Mouse (Mus musculus) adrenal gland (tissue): ENCODE data around the gene Gm5269.

Experiments used
- intact Hi-C: fragments of 180-260 bp; cut with DNase I; formaldehyde crosslinking; loops from one replicate; pipeline ENCODE4 v1.15.1; 2025

The Gm5269 gene

DNA sequence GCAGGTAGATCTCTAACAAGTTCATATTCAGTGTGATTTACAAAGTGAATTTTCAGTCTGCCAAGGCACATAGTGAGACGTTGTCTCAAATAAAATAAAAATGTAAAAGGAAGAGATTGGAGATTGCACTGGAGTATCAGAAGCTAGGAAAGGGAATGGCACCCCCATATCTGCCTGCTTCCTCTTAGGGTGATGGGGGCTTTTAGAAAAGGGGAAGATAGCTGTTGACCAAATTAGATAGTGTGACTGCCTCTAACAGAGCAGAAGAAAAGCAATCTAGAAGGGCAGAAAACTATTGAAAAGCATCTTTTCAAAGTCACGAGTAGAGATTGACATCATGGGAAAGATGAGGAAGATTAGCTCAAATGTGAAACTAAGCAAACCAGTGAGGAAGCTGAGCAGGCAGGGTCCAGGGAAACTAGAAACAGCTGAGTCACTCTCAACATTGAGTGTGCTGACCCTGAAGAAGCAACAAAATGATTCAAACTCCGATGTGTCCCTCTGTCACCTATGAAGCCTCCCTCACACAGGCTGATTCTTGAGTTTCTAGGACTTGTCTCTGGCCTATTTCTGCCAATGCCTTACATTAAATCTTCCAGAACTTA is 8.7 kb downstream of the Gm5269 start:
- intact Hi-C loops, result no loop called here

DNA sequence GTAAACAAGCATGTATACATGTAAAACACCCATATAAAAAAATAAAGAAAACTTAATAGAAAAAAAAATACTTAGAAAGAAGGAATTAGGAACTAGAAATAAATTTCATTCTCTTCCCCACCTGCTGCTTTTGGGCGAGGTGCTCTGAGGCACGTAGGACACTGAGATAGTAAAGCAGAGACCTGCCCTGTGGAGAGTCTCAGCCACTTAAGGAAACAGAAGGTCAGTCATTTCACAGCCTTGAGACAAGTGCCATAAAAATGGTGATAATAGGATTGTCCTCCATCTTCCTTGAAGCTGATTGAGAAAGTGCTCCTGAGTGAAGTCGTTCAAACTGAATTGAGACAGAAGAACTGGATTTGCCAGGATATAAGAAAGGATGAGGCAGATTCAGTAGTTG is 12.6 kb downstream of the Gm5269 start:
- intact Hi-C loops, result no loop called here

DNA sequence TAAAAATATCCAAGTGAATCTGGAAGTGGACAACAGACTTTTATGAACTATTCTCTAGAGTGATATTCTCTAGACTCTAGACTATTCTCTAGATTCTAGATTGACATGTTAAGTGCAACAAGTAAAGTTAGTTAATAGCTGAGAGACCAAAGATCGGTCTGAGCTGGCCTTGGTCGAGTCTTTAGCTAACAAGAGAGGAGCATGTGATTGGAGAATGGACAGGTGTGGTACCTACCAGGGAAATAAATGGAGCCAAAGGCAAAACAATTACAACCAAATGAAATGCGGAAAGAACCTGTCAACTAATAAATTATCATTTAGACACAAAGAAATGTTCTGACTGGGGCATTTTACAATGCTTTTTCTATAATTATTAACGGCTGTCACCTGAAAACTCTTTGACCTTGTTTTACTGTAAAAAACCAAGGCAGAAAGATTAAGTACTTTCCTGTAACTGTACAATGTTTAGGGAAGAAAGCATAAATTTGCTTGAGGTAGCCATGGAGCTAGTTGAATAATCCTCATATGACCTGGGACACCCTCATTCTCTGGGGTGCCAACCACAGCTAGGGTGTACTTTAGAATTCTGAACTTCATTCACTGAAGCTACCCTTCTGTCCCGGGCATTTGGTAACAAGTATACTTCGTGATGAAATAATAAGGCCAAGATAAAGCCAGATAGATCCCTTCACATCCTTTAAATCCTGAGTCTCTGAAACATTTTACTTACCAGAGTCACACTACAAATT is 13.4 kb downstream of the Gm5269 start:
- intact Hi-C loops, result no loop called here

DNA sequence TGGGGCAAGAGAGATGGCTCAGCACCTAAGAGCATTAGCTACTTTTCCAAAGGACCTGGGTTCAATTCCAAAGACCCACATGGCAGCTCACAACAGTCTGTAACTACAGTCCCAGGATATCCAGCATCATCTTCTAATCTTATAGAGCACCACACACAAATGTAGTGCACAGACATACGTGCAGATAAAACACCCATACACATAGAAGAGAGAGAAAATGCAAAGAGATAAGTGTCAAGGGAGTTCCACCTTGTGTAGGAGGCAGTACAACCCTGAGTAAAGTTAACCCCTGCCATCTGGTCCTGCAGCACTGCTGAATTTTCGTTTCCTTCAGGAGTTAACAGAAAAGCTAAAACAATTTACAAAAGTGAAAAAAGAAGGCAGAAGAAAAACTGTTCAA is 14.4 kb downstream of the Gm5269 start:
- intact Hi-C loops, result no loop called here

DNA sequence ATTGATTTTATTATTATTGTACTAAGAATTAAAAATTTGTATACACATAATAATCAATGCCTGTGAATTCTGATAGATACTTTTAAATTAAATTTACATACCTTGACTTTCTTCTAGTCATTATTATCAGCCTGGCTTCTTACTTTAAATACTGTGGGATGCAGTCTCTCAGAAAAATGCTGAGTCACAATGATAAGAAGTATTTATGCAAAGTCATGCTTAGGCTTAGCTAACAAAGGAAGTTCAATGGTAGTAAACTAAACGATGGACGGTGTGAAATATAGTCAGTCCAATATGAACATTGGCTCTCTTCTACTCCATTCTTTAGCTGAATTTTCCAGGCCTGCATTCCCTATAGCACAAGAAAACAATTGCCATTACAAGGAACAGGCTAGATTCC is 16.8 kb downstream of the Gm5269 start:
- intact Hi-C loops, result no loop called here

DNA sequence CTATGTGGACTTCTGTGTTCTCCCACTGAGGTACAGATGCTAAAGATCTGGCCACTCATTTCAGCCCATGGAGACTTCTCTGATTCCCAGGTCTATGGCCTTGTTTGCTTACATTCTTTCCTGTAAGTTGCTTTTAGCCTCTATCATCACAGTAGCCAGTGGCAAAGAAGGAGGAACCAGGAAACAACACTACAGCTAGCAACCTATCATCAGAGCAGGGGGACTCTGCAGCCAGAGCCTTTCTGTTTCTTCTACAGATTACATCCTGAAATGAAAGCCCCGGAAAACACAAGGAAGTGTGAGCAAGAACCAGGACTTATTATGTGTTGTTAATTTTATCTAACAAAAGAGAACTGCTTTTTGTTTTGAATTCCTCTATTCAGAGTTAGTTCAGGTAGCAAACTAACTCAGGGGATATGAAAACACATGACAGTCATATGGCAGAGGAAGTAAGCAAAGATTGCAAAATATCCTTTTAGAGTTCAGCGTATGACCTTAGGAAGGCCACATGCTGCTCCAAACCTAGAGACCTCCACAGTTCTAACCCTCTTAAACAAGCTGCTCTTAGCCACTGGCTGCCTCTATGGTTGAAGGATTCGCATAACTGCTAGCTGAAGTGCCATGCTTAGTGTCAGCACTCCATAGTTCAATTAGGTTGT is 21.5 kb downstream of the Gm5269 start:
- intact Hi-C loops, result no loop called here

DNA sequence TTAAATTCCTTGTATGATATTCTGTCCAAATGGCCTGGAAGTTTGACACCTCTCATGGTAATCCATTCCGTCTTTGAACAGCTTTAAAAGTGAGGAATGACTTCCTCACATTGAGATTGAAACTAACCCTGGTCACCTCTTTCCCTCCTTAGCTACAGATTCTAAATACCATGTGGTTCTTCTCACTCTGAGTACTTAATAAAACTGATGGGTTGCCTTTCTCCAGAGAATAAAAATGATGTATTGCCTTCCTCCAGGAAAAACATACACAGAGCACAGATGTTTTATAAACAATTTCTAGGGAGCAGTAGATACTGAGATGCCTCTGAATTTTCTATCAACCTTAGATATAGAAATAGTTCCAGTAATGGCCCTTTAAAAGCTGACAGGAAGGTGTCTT is 22.0 kb downstream of the Gm5269 start:
- intact Hi-C loops, result no loop called here

DNA sequence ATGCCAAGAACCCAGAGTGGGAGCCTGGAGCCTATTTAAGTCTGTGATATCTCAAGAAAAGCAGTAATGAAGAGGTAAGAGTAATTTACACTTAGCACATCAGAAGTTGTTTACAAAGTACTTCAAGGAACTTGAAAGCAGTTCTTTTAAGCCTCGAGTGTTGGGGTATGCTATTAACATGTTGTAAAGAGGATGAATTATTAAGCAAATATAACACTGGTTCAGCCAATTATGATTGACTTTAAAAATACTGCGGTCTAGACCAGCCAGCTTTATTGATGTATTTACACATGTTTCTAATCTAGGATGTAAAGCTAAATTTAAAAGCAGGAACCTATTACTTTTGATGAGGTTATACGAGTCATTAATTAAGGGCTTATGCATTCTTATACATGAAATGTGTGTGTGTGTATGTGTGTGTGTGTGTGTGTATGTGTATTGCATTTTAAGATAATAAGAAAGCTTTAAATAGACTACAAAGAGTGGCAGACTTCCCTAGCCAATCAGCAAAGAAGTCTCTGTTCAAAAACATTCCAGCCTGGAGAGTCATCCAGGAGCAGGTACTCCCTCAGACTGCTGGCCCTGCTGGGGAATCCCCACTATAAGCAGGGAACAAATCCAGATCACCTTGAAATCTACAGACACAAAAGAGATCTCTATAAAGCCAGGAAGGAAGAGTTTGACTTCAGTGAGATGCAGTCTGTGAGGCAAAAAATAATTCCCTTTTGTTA is 23.6 kb downstream of the Gm5269 start:
- intact Hi-C loops, result no loop called here

DNA sequence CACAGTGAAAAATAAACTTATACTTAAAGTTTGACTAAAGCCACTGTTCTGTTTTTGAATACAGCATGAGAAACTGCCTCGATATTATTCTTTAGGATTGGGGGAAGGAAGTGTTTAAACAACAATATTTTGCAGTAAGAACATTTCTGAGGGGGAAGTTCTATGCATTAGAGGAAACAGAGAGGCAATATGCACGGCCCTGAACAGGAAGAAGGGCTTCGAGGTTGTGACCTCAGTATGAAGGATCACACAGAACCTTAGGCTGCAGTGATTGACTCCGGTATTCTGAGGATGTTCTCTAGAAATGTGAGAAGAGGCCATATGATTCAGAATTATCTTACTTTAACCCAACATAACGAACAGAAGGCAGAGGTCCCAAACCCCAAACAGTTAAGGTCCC is 24.3 kb downstream of the Gm5269 start:
- intact Hi-C loops, result no loop called here

DNA sequence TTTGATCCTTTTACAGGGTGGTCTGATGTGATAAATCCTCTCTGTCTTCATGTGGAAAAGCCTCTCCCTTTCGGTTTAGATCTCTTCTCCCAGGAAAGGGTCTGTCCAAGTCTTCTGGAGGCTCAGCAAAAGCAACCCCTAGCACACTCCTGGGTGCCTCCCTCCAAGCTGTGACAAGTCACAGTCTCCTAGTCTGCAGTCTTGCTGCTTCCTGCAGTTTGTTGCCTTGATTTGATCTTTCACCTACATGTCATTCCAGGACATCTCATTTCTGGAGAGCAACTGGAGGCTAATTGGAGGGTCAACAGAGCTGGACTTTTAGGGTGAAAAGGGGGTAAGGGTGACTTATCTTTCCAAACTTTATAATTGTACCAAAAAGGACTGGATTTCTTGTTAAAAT is 24.8 kb downstream of the Gm5269 start:
- intact Hi-C loops, result no loop called here

DNA sequence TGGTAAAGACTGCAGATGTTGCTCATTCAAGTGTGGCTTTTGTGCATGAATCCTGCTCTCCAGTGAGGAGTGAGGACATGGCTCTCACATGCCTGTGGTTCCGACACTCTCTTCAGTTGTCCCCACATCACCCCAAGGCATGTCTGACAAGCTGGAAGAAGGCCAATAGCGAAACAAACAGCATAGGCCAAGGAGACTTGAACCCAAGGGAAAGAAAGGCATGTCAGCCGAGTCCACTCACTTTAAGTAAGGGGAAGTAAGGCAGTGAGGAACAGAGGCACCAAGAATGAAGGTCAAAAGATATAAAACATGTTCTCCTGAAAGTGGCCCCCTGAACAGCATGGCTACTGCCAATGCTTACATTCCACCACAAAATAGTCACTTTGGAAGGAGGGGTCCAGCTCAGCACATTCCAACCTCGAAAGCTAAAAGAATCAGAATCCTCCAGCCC is 25.5 kb downstream of the Gm5269 start:
- intact Hi-C loops, result no loop called here

DNA sequence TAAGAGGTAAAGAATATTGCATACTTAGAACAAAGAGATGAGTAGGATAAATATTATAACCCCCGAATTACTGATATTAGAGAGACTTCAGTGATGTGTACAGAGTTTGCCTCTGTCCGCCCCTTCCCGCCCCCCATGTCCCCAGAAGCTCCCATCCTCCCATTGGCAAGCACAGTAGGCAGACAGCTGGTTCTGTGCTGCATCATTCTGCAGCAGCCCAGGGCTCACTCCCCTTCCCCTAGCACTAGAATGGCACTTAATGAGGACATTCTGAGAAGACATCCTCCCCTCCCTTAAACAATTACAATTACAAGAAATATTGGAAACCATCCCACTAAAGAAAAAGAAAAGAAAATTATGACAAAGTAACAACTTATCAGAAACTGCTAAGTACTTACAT is 26.4 kb downstream of the Gm5269 start:
- intact Hi-C loops, result no loop called here

DNA sequence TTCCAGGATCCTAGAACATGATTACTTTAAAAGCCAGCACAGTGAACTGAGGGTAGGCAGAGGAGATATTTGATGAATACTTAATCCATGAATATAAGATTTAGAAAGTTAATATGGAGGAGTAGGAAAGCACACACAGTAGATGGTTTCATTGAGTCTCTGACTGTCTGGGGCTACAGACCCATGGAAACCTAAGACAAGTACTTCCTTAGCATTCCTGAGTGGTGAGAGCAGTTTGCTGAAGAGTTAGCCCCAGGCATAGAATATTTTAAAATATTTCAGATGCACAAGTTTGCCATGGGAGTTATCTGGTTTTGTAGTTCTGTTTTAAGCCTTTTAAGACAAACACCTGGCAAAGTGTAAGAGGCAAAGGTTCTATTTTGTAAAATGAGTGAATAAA is 28.9 kb downstream of the Gm5269 start:
- intact Hi-C loops, result no loop called here

DNA sequence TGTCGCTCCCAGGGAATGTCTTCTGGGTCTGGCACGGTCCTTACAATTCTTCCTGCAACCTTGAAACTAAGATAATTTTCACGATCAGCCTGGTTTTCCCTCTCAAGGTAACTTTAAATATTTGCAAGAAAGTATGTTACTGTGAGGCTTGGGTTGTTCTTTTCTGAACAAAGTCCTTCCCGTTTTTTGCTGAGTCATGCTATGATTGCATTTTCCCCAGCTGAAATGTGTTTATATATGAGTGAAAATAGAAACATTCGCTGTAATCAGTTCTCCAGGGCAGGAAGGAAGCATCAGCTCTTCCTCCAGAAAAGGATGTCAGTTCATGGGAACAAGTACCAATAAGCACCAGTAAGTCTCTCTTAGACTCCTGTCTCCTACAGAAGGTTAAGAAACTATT is 29.7 kb downstream of the Gm5269 start:
- intact Hi-C loops, result no loop called here

DNA sequence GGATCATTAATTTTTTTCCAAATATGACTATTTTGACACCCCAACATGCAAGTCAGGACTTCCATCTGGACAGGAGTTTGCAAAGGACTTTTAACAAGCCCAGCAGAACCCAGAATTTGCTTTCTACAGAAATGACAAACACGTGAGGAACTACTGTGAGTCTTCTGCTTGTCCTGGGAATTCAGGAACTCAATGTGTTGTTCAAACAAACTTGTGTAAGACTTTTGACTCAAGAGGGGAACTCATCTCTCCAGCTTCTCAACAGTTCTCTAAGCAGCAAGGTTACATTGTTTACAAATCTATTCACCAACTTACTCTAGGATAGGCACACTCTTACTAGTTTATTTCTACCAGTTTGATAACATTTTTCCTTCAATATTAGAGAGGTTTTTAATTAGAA is 32.0 kb downstream of the Gm5269 start:
- intact Hi-C loops, result no loop called here

DNA sequence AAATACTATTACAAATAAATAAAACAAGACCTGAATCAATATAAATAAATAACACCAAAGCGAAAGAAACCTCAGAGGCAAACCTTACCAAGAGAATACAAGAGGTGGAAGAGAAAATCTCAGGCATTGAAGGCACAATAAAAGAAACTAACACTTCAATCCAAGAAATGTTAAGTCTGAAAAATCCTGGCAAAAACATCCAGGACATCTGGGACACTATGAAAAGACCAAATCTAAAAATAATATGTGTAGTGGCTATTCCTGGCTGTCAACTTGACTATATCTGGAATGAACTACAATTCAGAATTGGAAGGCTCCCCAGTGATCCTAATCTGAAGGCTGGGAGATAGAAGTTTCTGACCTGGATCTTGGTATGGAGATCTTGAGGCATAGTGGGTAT is 44.6 kb downstream of the Gm5269 start:
- intact Hi-C loops, result no loop called here
